Mouse (Mus musculus) urinary bladder, postnatal 14 days (tissue): ENCODE measurements at regions not wholly inside any gene's neighbourhood (a gene's known extent, or its start where the extent isn't known, plus 50 kb on each side); places are given as distances from the start of the nearest gene placed in this dataset.

Experiments
- DNase-seq: peaks from one replicate; pipeline ENCODE4 v3.0.0; 2021; ENCODE audit warnings: low spot score

DNA sequence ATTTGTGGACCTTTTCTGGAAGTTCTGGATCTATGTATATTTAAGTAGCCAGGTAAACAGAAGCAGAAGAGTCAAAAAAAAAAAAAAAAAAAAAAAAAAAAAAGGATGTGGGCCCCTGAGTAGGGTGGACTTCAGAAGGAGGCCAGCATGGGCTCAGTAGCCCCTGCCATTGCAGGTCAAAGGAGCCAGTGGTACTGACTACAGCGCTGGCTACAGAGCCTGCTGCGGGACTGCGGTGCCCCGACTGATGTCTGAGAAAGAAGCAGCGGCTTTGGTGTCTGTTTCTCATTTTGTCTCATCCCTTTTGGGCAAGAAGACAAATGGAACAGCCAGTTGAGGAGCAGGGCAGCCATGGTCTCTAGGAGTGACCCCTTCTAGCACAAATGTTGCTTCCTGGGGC is 134.9 kb downstream of the Gm4791 start:
- DNase-seq, result no peak

DNA sequence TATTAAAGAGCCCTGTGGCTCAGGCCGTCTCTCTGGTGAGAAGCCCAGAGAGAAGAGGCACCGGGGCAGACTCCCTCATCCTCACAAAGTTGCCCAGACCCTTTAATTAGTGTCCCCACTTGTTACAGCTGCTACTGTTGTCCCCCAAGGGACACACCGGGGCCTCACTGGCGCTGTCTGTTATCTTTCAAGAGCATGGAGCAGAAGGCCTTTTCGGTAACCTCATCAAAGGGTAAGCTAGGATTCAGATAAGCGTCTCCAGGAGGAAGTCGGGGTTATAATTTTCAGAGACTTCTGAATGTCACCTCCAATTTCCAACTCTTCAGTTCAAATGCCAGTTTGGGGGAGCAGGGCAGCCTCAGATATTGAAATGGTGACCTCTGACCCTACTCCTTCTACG is 135.3 kb downstream of the Gm4791 start:
- no peak for DNase-seq

DNA sequence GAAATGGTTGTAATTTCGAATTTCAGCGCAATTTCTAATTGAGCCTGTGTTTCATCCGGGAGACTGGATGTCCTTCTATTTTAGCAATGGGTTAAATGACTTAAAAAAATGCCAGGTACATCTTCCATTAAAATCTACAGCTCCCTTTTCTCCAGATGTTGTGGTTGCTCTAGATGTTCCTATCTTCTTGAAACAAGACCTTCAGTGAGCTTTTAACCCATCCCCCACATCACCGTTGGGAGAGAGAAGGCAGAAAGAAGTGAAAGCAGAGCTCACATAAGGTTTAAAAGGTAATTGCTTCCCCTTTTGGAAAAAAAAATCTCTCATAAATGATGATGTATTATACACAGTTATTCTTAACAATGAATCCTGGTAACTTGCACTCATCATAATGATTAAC is 135.9 kb downstream of the Gm4791 start:
- DNase-seq, result no peak

DNA sequence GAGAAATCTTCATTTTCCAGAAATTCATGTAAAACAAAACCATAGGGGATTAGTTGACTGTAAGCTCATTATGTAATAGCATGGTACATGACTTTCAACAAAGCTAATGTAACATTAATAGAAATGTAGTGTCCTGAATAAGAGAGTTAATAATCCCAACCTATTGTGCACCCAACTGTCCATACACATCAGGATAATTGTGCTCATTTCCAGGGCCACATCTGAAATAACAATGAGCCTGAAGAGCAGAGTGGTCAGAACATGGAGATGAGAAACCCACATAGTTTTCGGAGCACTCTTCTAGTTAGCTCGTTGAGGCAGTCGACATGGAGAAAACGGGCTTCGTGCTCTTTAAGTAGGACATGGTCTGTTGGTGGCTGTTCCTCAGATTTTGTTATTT is 138.1 kb downstream of the Gm4791 start:
- DNase-seq, result no peak

DNA sequence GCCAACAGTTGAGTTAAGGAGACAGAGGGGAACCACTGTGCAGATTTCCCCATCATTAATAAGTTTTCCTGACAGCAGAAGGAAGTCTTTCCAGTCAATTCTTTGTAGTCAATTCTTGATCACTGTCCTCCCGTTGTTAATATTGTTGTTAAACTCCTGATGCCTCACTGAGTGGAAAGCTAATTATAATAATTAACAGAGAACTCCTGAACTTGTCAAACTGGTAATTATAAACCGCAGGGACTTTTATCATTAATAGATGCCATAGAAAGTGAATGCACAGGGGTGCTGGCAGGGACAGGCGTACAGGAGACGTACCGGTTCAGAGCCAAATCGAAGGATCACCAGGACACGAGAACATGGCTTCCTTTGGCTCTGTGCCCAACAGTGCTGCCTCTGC is 154.9 kb downstream of the Gm4791 start:
- no peak for DNase-seq

DNA sequence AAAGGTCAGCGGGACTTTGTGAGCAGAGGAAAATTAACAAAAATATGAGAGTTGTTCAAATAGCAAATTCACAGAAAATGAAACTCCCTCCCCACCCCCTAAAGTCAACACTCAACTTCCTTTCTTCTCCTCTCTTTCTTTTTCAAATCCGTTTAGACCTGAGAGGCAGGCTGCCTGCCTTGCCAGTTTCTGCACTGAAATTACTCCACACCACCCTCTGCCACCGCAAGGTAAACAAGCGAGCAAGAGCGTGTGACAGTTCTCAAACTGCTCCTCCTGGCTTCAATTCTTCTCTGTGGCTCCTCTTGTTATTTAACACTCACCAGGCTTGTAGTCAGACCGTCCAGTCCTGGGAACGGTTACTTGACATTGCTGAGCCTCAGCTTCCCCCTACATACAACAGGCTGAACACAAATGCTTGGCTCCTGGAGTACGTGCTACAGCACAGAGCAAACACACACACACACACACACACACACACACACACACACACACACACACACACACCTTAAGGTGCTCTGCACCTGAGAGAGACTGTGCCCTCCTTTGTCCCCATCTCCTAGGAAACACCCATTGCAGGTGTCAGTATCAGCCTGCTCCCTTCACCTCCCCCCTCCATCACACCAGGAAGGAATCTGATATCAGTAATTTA is 167.1 kb downstream of the Gm4791 start:
- no peak for DNase-seq

DNA sequence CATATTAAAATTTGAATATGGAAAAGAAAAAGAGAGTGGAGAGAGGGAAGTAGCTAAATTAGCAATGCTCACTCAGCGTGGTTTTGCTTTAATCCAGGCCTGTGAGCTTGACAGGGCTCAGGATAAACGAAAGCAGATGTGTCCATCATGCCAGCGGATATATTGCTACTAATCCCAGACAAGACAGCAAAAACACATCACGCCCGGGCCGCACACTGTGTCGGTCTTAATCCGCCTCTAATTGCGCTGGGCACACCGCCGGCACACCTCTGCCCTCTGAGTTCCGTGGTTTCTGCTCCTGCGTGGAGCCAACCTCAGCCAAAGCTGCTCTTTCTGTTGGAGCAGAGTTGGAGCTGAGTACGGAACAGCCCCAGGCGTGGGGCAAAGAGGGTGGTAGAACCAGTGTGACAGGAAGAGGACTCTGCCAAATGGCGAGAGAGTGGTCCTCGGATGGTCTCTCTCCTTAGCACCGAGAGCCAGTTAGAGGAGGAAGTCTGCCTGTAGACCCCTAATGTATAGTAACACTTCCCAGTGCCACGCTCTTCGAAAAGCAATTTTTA is 169.2 kb downstream of the Gm4791 start:
- DNase-seq, result peak; percentile 11

DNA sequence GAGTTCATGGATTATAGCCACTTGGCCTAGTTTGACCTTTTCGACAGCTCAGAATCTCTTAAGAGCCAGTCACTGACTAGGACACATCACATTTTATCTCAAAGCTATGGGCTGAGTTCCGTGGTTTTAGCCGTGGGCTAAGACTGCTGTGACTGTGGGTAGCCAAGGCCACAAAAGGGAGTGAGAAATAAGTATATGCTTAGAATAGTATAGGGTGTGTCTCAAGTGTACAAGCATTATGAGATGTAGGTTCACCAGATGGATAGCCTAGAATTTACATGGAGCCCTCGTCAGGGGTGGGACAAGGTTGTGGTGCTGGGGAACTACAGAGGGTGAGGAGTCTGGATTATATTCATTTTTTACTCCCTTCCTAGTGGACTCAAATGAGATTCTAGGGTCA is 177.5 kb downstream of the Gm4791 start:
- no peak for DNase-seq

DNA sequence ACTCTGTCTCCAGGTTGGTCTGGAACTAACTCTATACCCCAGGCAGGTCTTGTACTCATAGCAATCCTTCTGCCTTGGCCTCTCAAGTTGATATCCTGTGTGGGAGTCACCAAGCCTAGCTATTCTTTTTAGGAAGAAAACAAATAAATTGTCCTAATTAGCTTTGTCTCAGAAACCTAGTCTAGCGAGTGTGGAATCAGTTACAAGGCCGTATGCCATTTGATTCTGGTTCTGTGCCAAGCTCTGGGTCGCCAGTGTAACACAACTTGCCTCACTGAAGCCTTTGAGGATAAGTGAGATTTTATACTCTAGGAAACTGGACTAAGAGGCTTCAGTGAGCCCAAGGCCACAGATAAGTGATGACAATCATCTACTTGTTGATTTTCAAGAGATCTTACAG is 219.6 kb downstream of the Gm4791 start:
- DNase-seq, result no peak

DNA sequence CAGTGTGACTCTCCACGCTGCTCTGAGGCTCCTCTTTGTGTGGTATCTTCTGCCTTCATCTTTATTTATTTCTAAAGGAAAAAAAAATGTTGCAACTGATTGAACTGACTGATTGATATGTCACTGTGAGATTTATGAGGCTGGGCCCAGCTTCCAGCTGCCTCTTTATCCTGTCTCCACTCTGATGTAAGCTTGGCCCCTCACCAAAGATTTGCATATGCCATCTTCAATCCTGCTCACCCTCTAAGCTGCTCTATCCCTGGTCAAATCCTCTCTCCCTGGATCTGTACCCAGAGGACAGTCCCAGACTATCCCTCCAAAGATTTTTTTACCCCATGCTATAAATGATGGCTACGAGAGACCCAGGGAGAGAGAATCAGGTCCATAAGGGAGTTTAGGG is 225.0 kb downstream of the Gm4791 start:
- no peak for DNase-seq

DNA sequence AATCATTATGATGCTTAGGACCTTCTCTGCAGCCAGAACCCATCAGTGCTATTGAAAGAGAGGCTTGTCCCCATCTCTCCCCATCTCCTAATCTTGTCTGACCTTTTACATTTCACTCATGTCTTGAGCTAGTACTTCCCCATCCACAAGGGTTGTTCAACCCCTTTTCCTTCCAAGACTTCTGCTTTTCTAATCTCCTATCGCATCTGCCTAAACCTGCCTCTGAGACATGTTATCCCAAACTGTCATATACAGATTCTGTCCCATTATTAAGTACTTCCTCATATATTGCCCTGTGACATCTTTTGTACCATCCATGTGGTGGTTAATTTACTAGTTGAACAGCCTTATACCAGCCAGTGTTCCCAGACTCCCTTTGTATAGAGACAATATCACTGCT is 225.7 kb downstream of the Gm4791 start:
- no peak for DNase-seq

DNA sequence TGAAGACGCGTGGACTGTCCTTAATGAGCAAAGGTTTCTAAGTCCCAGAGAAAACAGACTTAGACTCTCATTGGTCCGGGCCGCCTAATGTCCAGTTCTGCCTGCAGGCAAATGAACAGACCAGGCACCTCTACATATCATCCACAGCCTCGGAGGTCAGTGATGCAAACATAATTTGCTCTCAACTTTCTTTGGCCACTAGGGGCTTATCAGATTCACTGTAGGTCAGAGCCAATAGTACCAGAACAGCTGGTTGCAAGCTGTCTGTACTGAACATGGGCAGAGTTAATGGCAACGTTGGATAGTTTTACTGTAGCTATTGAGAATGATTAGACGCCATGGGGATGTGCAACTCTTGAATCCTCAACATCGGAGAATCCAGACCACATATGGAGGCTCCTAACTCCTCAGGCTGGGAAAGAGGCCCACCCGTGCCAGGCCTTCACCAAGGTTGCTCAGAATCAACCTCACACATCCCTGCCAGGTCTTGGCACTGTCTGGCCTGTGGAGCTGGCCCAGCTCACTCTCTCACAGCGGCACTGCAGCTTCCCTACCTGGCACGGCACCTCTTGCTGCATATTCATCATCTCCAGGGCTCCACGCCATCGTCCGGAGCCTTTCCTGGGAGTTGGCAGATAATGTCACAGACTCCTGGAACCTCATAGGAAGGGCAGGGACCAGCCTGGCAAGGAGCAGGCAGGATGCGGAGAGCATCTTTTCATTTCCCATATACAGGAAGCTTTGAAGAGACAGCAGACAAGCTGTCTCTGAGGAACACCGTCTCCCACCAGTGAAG is 228.1 kb downstream of the Gm4791 start:
- DNase-seq, result no peak

DNA sequence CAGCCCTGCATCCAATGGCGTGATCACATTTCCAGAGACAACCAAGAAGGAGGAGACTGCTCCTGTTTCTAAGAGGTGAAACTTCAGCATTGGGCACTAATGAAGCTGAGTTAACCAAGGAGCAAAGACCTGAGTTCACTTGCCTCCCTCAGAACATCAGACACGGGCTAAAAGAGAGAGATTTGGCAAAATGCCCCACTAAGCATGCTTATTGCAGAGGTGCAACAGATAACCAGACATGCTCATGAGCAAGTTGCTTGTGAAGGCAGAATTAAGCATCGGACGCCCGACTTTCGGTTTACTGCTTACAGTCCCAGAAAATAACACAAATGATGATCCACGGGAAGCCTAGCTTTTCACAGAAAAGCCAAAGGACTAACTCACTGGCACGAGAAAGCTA is 228.8 kb downstream of the Gm4791 start:
- DNase-seq, result no peak

DNA sequence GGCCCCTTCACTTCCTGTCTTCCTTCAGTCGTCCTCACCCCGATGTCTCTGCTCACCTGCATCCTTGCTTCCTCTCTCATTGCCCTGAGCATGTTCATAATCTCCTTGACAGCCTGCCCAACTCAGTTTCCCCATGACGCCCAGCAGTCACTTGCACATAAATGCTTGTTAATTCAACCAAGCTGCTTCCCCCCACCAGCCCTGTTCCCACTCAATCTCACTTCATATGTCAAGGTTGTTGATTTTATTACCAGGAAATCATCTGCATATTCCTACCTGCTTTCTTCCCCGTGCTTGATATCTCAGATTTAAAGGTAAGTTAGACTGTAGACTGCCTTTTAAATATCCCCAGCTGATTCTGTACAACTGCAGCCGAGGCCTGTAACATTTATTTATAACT is 230.2 kb downstream of the Gm4791 start:
- no peak for DNase-seq

DNA sequence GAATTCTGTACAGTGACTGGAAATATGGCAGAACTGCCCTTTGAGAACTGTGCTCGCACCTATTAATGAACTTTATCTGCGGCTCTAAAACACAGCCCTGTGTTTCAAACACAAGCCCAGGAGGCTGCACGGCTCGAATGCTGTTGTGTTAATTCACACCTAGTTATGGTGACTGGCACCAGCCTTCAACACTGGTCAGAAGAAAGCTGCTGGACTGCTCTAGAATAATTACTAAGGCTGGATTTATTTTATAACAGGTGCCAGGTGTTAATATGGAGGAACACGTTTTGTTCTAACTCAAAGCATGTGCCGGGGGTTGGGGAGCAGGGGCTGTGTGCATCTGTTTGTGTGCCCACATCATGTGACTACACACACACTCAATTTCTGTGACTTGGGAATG is 230.8 kb downstream of the Gm4791 start:
- DNase-seq, result no peak

DNA sequence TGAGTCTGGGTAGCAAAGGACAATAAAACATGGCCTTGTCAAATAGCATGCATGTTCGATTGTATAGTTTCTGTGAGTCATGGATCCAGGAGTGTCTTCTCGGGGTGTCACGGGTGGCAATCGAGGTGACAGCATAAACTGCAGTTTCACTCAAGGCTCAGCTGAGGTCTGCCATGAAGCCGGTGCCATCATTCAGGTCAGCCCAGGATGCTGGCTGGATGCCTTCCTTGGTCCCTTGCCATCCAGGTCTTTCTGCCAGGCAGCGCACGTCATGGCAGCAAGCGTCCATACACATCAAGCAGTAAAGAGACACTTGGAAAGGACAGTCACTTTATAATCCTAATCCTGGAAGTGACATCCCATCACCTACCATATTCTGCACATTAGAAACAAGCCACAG is 242.4 kb downstream of the Gm4791 start:
- DNase-seq, result no peak

DNA sequence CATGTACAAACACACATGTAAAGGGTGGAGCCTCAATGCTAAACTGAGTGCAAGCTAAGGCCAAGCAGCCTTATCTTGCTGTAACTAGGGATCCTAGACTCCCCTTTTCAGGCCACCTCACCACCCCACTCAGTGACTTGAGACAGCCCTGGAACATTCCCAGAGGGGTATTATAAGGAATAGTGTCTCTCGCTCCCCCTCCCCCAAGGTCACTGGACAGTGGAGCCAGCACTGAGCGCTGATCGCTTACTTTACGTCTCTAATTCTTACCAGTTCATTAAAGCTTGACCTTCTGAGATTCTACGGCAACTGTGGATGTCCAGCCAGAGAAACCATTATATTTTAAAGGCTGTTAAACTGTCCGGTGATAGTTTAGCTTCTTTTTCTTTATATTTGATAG is 243.5 kb downstream of the Gm4791 start:
- DNase-seq, result no peak

DNA sequence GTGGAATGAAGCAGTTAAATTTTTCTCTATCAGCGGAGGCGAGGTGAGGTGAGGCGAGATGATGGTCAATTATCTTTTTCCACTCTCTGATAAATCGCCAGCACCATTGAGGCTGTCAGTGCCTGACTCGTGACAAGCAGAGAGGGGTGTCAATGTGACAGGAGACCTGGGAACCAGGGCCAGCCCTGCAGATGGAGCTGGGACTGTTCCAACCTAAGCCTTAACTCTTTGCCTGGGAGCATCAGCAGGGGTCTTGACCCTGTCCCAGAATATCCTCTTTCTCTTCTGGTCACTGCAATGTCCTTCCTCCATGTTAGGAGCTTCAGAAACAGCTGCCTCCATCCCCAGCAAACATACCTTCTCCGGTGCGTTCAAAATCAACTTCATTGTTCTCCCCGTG is 244.0 kb downstream of the Gm4791 start:
- DNase-seq, result no peak

DNA sequence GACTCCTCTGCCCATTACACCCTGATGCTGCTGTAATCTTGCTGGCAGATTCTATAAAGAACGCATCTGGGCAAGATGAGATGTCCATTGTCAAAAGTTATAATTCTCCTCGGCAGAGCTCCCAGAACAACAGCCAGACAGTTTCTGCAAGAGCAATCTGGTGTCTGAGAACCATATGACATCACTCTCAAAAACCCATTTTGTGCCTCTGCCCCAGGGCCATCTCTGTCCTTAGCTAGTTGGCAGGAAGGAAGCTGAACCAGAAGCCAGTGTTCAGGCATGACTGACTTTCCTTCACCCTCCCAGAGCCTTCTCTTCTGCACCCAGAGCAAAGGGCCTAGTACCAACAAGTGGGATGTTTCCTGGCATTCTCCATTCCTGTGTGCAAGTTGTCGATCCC is 250.5 kb downstream of the Gm4791 start:
- no peak for DNase-seq

DNA sequence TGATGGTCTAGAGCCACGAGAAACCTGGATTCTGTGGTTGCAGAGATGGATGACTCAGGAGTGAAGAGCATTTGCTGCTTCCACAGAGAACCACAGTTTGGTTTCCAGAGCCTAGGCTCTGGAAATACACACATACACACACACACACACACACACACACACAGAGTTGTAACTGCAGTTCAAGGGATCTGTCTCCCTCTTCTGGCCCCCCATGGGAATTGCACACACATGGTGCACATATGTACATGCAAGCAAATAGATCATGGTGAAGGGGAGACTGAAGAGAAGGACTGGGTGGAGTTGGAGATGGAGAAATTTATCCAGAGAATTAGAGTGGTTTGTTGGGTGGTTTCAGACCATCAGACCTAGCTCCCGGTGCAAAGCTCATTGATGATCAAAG is 252.6 kb downstream of the Gm4791 start:
- DNase-seq, result no peak

DNA sequence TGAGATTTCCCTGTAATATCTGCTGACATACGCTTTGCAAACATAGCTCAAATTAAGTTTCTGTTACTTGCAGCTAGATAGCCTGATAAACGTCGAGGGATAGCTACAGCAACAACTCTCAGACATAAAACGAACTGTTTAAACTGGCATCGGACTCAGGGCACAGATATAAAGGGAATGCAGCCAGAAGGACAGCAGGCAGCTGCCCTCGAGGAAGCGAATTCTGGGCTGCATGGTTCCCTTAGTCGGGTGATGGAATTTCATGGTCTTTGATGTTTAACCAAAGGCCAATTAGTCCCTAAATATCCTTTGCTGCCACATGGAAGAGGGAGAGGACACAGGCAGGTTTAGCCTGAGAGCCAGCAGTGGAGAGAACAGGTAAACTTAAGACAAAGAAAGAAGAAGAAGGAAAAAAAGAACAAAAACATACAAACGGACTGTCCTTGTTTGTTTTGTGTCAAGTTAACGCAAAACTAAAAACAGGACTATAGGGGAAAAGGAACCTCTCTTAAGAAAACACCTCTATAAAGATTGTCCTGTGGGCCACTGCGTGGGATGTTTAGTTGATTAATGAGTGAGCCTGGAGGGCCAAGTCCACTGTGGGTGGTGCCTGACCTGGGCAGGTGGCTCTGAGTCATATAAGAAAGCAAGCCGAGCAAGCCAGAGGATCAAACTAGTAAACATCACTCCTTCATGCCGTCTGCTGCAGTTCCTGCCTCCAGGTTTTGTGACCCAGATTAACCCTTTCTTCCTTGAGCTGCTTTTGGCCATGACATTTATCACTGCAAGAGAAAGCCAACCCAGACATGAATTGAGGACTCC is 255.5 kb downstream of the Gm4791 start:
- no peak for DNase-seq

DNA sequence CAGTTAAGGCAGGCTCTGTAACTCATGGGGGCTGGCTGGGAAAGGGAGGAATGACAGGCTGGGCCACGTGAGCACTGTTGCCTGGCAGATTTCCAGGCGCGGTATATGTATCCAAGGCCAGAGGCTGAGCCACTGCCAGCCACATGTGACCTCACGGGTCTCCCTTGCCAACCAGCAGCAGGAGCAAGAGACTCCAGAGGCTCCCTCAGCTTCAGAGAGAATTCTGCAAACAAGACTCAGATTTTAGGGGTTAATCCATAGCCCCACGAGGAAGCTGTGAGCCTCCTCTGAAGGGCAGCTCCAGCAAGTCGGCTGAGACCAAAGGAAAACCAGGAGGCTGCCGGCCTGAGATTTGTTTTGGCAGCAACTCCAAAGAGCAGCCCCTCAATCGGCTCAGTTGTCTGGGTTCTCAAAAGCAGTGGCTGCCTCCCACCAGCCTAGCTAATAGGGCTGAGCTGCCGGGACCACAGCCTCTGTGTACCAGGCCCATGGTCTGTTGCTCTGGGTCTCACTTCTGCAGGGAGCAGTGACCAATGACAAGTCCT is 264.0 kb upstream of the Cadm1 start:
- DNase-seq, result peak; percentile 24
